Mouse (Mus musculus): ENCODE data around the gene Tarbp2.
A peak's percentile ranks its signal among the peaks of the same experiment; 100 is the strongest.

Gene Tarbp2

DNA sequence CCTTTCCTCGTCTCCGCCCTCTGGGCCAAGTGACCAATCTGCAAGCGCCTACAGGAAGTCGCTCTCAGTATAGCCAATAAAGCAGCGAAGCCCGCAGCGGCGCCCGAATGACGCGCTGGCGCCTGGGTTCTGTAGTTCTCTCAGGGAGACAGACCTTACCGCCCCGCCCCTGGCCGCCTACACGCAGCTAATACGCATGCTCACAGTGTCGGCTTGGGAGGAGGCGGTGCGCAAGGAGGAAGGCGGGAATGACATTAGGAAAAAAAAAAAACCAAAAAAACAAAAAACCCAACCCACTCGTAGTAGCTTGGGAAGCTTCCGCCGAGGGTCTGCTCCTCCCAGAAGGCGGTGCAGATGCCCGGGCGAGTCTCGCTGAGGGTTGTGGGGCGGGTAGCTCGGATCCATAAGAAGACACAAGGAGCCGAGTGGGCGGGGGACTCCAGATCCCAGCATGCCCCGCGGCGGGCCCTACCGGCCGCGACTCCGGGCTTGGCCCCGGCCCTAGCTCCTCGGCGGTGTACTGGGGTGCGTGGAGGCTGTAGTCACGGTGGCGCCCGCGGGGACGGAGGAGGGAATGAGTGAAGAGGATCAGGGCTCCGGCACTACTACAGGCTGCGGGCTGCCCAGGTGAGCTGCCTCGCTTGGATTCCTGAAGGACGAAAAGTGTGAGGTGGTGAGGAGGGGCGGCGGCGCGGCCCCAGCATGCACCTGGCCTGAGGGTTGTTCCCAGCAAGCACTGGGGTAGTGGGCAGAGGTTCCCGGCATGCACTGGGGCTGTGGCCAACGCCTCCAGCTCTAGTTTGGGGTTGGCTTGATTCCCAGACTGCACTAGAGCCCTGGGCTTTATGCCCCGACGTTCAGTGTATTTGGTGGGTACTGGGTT lies at the start of gene Tarbp2:
Gene Tarbp2, plus strand, starts transcription at position 217 of the 883 bp plus-strand sequence.
- DNase-seq (ENCODE audit: low spot score in 2 of 2) = peak; percentile 100

DNA sequence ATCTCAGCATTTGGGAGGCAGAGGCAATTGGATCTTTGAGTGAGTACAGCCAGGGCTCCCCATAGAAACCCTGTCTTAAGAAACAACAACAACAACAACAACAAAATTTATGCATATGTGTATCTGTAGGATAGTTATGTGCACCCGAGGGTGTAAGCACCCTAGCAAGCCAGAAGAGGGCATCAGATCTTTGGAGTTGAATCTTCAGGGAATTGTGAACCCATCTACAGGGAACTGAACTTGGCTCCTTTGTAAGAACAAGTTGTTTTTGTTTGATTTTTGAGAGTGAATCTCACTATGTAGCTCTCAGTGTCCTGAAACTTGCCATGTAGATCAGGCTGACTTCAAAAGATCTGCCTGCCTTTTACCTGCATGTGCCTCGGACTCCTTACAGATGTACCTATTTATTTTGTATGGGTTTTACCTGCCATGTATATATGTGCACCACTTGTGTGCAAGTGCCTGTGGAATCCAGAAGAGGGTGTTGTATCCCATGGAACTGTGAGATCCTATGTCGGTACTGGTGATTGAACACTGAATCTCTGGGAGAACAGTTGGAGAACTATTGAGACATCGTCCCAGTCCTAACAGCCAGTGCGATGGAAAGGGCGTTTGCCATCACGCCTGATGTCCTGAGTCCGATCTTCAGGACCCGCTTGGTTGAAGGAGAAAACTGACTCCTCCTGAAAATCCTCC lies 49.2 kb upstream of the Tarbp2 start:
- DNase-seq (ENCODE audit: low spot score in 2 of 2) = no peak

DNA sequence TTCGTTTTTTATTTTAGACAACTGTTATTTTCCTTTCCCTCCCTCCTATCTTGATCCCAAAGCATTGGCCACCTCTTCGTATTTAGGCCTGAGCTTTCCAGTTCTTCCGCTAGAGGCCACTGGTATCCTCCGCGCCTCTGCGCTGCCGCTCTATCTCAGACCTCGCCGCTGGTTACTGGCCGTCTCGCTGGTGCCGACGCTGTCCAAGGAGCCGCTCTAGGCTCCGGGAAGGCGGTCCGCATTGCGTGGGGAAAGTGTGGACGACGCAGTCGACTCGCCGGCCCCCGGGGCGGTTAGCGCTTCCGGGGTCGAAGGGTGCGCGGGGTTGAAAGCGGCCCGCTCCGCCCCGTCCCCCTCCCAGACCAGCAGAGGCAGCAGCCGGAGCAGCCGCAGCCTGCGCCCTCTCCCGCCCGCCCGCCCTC lies 47.8 kb upstream of the Tarbp2 start, which contains the start of gene Pcbp2:
Gene Pcbp2, plus strand, starts transcription at position 357 of the 422 bp plus-strand sequence.
- DNase-seq (ENCODE audit: low spot score in 2 of 2) = peak; percentile 96 to 97

DNA sequence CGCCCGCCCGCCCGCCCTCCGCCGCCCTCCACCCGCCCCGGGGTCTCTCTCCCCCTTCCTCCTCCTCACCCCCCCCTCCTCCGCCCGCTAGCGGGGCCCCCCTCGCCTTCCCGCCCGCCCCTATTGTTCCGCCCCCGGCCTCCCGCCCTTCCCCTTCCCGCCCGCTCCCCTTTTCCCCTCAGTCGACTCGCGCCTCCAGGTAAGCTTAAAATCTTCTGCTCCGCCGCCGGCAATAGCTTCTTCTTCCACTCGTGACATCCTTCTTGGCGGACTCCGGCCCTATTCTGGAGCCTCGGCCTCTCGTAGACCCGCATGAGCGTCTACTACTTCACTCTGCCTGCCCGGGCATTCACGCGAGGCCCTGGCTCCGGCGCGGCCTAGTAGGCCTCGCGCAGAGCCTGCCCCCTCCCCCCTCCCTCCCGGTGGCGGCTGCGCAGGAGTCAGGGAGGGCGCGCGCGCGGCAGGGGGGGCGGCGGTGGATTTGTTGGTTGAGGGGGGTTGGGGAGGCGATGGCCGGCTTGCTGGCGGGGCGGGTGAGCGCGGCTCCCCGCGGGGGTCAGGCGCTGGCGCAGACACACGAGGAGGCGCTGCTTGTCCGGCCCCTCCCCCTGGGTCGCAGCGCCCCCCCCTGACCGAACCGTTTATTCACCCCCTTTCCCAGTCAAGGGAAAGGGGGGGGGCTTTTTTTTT lies 47.2 kb upstream of the Tarbp2 start:
- DNase-seq (ENCODE audit: low spot score in 2 of 2) = peak; percentile 75 to 80

DNA sequence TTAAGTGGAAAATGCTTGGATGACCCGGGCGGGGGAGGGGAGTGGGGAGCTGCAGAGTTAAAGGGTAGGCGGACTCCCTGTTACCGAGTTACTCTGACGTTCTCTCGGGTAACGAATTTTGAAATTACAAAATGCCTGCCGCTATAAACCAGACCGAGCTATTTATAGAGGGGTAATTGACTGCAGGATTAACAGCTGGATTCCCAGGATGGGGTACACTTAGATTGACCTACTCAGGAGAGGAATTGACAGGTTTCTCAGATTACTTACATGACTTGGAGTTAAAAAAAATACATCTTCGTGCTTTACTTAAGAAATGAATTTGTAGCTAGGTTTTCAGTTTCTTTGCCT lies 46.7 kb upstream of the Tarbp2 start:
- DNase-seq (ENCODE audit: low spot score in 2 of 2) = peak in 1 of 2 experiments; percentile 42

DNA sequence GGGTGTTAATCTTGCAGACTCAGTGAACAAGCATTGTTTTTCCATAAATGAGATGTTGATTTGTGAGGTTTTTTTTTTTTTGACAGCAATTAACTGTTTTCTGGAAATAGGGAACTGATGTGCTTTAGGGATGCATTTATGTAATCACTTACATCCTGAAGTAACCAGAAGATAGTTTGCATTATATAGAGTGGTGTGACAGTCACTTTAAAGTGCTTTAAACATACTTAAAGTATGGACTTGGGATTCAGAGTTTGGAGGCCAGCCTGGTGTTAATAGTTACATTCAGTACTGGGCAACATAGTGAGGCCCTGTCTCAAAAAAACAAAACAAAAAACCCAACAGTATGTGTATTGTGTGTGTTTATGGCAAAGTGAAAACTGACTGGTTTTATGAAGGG lies 46.3 kb upstream of the Tarbp2 start:
- DNase-seq (ENCODE audit: low spot score in 2 of 2) = no peak

DNA sequence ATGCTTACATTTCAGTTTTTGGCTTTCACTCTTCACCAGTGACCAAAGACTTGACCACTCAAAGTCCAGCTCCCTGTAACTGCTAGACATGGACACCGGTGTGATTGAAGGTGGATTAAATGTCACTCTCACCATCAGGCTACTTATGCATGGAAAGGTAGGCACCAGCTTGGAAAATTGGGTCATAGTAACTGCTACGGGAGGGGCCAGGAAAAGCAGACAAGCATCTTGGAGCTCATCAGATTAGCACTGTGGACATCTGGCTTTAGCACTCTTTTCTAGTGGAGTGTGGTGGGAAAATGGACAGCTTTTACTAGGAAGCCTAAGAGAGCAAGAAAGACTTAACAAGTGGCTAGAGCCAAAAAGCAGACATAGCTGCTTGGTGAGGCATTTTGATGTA lies 44.7 kb upstream of the Tarbp2 start:
- no peak for DNase-seq (ENCODE audit: low spot score in 2 of 2)

DNA sequence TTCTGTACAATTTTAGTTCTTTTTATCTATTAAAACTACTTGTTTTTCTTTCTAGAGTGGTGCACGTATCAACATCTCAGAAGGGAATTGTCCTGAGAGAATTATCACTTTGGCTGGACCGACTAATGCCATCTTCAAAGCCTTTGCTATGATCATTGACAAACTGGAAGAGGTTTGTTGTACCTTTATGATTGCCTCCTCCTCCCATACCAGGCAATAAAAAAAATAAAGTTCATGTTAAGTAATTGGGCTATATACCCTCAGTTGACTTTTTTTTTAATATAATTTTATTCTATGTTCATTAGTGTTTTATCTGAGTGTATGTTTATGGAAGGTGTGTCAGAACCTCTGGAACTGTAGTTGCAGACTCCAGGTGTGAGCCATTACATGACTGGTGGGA lies 43.5 kb upstream of the Tarbp2 start:
- no peak for DNase-seq (ENCODE audit: low spot score in 2 of 2)

DNA sequence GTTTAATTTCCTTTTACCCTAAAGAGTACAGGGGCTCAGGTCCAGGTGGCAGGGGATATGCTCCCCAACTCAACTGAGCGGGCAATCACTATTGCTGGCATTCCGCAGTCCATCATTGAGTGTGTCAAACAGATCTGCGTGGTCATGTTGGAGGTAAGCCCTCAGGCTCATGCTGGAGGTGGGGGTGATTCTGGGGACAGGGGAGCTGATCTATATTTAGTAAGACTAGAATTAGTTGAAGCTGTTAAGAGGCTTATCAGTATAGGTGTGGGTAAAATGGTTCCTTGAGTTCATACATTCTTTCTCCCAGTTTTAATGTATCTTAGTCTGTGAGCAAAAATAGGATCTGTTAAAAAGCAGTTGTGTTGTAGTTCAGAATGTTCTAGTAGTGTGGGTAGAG lies 34.9 kb upstream of the Tarbp2 start:
- no peak for DNase-seq (ENCODE audit: low spot score in 2 of 2)

DNA sequence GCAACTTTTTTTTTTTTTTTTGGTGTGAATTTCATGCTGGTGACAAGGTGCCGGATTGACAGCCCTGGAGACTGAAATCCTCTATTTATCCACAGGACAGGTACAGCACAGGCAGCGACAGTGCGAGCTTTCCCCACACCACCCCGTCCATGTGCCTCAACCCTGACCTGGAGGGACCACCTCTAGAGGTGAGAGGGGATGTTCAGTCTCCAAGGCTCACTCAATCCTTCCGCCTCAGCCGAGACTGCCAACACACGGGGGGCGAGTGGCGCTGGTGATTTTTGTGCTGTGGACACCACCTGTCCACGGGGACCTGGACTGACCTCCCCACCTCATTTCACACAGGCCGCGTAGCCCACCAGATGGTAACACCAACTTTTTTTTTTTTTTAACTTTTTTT lies 32.1 kb upstream of the Tarbp2 start:
- DNase-seq (ENCODE audit: low spot score in 2 of 2) = no peak

DNA sequence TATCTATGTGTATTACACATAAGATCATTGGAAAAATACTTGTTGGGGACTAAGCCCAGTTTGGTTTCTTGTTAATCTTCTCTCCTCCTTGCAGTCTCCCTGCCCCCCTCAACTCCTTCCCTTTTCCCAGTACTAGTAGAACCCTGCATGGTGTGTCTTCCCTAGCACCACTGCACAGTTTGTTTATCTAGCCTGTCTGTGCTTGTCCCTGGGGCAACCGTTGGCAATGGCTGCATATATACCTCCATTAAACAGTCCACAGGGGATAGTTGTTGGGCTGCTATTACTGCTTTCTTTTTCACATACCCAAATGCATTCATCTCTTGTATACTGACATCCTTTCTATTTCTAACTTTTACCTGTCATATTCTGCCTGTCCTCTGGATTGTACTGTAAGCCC lies 30.3 kb upstream of the Tarbp2 start:
- no peak for DNase-seq (ENCODE audit: low spot score in 2 of 2)

DNA sequence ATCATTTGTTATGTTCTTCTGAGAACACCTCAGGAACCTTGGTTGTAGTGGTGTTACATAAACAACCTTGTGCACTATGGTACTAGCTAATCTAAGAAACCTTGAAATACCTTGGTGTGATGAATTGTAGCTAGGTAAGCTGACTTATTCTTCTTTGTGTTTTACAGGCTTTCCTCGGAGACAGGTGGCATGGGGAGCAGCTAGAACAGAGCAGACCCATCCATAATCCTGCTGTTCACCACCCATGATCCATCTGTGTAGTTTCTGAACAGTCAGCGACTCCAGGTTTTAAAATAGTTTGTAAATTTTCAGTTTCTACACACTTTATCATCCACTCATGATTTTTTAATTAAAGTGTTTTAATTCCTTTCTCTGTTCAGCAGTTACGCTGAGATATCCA lies 19.7 kb upstream of the Tarbp2 start:
- no peak for DNase-seq (ENCODE audit: low spot score in 2 of 2)

DNA sequence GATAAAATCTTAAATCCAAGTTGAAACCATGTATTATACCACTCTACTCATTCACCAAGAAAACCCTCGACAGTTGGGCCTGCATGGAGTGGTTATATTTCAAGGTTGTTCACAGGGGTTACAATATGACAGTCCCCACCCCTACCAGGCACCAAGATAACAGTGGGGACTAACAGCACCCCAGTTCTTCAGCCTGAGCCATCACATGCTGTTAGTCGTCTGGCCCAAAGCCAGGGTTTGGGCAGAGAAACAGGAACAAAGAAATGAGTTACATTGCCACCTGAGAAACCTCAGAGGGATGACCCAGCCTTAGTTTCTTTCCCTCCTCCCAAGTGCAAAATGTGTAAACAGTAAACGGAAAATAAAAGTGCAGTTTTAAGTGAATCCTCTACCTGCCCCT lies 18.6 kb upstream of the Tarbp2 start:
- no peak for DNase-seq (ENCODE audit: low spot score in 2 of 2)

DNA sequence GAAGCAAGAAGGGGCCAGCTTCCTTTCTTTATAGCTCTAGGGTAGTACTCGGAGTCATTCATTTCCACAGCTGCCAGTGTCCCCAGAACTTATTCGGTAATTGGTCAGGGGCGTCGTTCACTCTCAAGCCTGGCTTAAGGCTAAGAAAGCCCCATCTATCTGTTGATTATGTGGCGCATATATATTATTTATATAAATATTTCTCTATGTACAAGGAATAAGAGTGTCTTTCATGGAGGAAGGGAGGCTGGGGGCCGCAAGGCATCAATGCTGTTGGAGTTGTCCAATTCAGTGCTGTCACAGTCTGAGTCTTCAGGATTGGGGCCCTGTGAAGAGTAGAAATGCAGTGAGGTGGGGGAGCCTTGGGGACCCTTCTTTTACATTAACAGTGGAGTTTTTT lies 18.1 kb upstream of the Tarbp2 start:
- DNase-seq (ENCODE audit: low spot score in 2 of 2) = no peak

DNA sequence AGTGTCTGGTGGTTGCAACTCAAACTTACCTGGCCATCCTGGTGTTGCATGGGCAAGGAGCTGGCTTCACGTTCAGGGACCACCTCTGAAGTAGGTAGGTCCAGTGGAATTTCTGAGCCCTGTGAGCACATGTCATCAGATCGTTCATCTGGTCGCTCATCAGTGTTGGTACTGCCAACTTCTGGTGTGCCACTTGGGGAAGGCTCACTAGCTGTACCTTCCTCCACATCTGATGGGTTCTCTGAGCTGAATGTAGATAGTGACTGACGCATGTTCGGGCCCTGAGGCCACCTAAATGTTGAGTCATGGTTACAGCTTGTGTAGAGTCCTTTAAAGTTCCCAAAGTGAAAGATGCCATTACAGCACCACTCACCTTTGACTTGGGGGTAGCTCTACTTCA lies 17.5 kb upstream of the Tarbp2 start:
- no peak for DNase-seq (ENCODE audit: low spot score in 2 of 2)

DNA sequence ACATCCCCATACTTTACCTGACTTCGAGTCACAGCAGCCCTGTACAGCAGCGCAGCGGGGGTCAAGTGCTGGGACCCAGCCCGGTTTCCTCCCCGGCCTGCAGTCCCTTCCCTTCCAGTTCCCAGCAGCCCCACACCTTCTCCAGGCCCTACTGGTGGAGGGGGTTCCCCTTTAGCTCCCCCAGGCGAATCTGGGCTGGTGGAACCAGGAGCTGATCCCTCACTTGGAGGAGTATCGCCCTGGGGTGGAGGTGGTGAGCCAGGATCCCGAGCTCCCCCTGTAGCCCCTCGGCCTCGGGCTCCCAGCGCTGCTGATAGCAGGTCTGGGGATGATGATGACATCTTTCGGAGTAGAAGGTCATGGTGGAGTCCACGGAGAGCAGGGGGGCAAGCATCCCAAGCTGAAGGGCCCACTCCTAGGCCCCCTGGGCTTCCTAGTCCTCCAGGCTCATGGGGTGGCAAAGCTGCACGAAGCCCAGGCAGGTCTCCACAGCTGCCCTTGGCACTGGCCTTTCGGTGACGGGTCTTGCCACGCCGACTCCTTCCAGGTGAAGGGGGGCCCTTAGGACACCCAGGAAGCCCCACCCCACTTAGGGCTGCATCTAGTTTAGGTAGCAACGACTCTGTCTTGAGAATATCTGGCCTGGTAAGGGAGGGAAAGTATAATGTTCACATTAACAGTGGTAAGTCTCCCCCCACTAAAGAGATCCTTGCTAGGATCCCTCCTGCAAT lies 16.7 kb upstream of the Tarbp2 start:
- DNase-seq (ENCODE audit: low spot score in 2 of 2) = no peak

DNA sequence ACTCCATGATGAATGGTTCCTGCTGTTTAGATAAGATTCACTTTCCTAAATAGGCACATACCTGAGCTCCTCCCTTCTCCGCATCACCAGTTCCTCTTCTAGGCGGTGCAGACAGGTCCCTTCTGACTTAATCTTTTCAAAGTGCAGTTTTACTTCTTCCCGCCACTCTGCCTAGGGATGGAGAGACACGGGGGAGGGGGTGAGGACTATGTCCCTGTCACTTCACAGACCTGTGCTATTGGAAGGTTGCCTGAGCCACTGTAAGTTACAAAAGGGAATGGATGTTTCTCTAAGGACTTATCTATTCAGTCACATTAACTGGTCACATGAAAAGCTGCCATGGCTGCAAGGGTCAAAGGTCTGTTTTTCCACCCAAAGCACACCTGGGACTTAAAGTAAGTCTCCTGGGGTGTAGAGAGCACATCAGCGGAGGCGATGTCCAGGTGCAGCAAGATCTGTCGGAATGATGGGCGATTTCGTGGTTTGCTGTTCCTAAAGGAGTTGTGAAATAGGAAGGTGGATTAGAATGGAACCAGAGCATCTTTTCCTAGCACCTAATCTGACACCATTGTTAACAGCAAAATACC lies 15.6 kb upstream of the Tarbp2 start:
- DNase-seq (ENCODE audit: low spot score in 2 of 2) = no peak

DNA sequence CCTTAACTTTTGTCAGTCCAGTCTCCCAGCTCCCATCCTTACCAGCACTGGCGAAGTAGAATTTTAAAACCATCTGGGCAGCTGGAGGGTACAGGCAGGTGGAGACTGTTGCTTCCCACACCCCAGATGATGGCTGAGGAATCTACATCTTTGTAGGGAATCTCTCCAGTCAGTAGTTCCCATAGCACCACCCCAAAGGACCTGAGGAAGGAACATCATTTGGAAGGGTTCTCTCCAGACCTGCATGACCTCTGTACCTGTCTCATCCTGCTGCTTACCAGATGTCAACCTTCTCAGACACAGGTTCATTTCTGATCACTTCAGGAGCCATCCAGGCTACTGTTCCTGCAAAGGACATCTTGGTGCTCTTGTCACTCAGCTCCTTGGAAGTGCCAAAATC lies 14.5 kb upstream of the Tarbp2 start, which contains the start of gene Gm10337:
Gene Gm10337, plus strand, starts transcription at position 276 of the 400 bp plus-strand sequence.
- no peak for DNase-seq (ENCODE audit: low spot score in 2 of 2)

DNA sequence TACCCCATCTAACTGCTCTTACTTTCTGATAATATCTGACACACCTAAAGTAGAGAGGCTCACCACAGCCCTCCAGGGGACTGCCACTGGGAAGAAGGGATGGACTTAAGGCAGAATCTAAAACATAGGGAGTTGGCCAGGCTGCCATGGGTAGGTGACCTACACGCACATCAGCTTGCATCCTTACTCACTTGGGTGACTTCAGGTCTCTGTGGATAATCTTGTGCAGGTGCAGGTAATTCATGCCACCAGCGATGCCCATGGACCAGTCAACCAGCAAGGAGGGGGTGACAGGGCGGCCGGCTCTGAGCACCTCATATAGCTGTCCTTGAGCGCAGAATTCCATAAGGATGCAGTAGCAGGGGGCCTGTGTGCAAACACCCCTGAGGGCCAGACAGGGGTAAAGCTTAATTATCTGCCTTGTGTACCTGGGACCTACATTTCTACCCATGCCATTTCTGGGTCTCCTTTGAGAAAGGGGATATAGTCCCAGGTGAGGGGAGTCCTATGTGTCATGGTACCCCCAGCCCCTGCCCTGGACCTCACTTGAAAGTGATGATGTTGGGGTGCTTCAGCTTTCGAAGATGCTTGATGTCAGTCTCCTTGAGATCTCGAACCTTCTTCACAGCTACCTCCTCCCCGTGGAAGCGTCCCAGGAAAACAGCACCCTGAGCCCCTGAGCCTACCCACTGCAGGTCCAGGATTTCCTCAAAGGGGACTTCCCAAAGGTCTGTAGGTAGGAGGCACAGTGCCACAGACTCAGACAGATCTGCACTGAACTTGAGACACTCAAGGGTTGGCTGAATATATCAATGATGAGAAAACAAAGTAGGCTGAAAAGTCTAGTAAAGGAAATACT lies 13.8 kb upstream of the Tarbp2 start:
- no peak for DNase-seq (ENCODE audit: low spot score in 2 of 2)

DNA sequence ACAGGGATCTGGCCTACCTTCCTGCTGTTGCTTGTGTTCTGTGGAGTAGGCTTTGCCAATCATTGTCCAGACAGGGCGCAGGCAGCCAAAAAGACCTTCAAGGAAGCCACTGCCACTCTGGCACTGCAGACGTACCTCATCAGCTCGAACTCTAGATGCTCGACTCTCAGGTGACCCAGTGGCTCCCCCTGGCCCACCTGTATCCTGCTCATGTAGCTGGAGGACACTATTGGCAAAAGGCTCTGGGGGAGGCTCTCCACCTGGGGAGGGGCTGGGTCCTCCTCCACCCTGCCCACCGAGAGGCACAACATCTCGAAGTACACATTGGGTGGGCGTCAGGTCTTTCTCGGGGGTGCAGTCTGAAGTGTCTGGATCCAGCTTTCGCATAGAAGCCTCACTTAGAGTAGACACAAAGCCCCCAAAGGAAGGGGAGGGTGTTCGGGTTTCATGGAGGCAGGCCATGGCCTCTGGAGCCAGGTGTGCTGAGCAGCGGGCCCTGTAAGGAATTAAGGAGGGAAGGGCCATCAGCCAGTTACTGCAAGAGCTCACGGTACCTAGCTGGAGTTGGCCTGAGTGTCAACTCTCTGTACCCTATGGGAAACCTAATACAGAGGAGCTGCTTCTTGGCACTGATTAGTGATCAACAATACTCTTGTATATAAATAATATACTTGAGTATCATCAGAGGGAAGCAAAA lies 12.8 kb upstream of the Tarbp2 start:
- no peak for DNase-seq (ENCODE audit: low spot score in 2 of 2)

All from heart, adult 9 months (tissue).